Mouse (Mus musculus) heart, embryonic 16.5 days (tissue): ENCODE measurements around the gene 1700025F22Rik. TPM values are rescaled to one million over a fixed set of nuclear protein-coding genes. Genes with fewer than 3 reads are reported as not detected.
"Not testable (repeated sequence)": the region's sequence is repeated elsewhere in the genome, so short reads cannot be mapped to it uniquely, and the experiment has no call there.

ENCODE experiments used
- ATAC-seq: fragments of 200-750 bp; cut with Nextera tagmentation; replicated peaks from 2 replicates; pipeline ENCODE4 v1.8.0; 2017; ENCODE audit warnings: moderate number of reproducible peaks; ENCODE audit not compliant: insufficient read depth, low FRiP score; ENCODE audit errors: extremely low read depth
- H3K27ac ChIP-seq: fragments of 300-500 bp; sonication (generic); 2 replicates; pipeline ENCODE4 v1.5.1; 2014; ENCODE audit warnings: mild to moderate bottlenecking, low read length, control low read depth, moderate library complexity
- H3K27me3 ChIP-seq: fragments of 300-500 bp; sonication (generic); 2 replicates; pipeline ENCODE4 v1.6.1; 2014; ENCODE audit warnings: low read length, mixed read lengths; ENCODE audit not compliant: control insufficient read depth, insufficient read depth
- H3K36me3 ChIP-seq: fragments of 300-500 bp; sonication (generic); 2 replicates; pipeline ENCODE4 v1.6.1; 2014; ENCODE audit not compliant: control insufficient read depth, insufficient read depth
- H3K4me1 ChIP-seq: fragments of 300-500 bp; sonication (generic); 2 replicates; pipeline ENCODE4 v1.6.1; 2014; ENCODE audit warnings: low read length, mixed read lengths; ENCODE audit not compliant: control insufficient read depth, insufficient read depth
- H3K4me2 ChIP-seq: fragments of 300-500 bp; sonication (generic); 2 replicates; pipeline ENCODE4 v1.6.1; 2014; ENCODE audit warnings: low read depth, mild to moderate bottlenecking, control low read depth, low read length
- H3K4me3 ChIP-seq: fragments of 300-500 bp; sonication (generic); 2 replicates; pipeline ENCODE4 v1.5.1; 2014; ENCODE audit warnings: mild to moderate bottlenecking, control low read depth, low read length
- H3K9ac ChIP-seq: fragments of 300-500 bp; sonication (generic); 2 replicates; pipeline ENCODE4 v1.6.1; 2014; ENCODE audit warnings: low read length, control low read depth
- H3K9me3 ChIP-seq: fragments of 300-500 bp; sonication (generic); replicated peaks from 2 replicates; pipeline ENCODE4 v1.6.1; 2016; ENCODE audit warnings: low read length; ENCODE audit not compliant: control insufficient read depth
- WGBS: fragments of 180-500 bp; shearing (Covaris S2); extraction: QIAGEN DNeasy Blood & Tissue Kit; methylation state at CpG from one replicate; pipeline ENCODE4 v1.1.7; 2014; 5-methylcytosine and 5-hydroxymethylcytosine counted together
- polyA plus RNA-seq: library from polyadenylated mRNA; unstranded; fragments of >200 nt; fragmentation: Nextera tagmentation; extraction: Ambion mirVana; gene quantifications from 2 replicates; pipeline ENCODE4 v1.2.1, GENCODE M21; 2015

1700025F22Rik gene
- polyA plus RNA-seq, 1 experiment from 2014 or later, result not detected

DNA sequence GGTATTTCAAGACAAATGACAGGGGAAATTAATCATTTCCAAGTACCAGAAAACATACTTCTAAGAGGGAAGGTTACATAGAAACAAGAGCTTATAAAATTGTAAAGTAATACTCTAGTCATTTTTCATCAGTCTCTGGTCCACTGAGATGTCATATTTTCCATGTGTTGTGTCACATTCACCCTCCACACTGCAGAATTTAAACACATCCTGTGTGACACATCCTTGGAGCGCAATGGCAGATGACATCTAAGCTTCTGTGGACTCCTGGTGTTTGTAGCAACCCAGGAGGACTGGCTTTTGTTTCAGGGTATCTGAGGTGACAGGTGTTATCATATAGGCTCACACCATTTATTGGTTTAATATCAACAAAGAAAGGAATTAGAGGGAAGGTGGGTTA, 35.4 kb downstream of the 1700025F22Rik start:
- no peaks in the 10 kb centered on the region for H3K27me3 ChIP-seq
- no peak for ATAC-seq
- no peaks in the 10 kb centered on the region for H3K9me3 ChIP-seq
- no peak overlapping the region for H3K9ac ChIP-seq
- no peaks in the 10 kb centered on the region for H3K36me3 ChIP-seq
- 86% methylated on average over 1 of the region's 1 CpGs for WGBS
- H3K27ac ChIP-seq, result no peak overlapping the region
- no peak overlapping the region for H3K4me2 ChIP-seq
- H3K4me1 ChIP-seq, result no peaks in the 10 kb centered on the region
- no peak overlapping the region for H3K4me3 ChIP-seq

GRCm38 (mm10) chr19:11121016-11121420, 44.1 kb downstream of the 1700025F22Rik start:
- peak overlapping the region; percentile 51 for H3K4me3 ChIP-seq
- H3K27ac ChIP-seq, result not testable (repeated sequence)
- 1% methylated on average over 13 of the region's 38 CpGs for WGBS

GRCm38 (mm10) chr19:11119338-11119737, 45.8 kb downstream of the 1700025F22Rik start:
- Histone ChIP-seq H3K27ac (no peak overlapping the region), H3K4me1 (no peaks in the 10 kb centered on the region), H3K27me3 (no peaks in the 10 kb centered on the region), H3K36me3 (no peaks in the 10 kb centered on the region), H3K4me3 (no peak overlapping the region), H3K4me2 (no peak overlapping the region), H3K9me3 (no peaks in the 10 kb centered on the region), H3K9ac (no peak overlapping the region)
- 79% methylated on average over 2 of the region's 2 CpGs for WGBS
- ATAC-seq, result no peak

More at GRCm38 (mm10) chr19:11121016-11121420, 44.1 kb downstream of the 1700025F22Rik start:
- Histone ChIP-seq H3K4me2 (peak overlapping the region; percentile 61), H3K9ac (peak overlapping the region; percentile 70)
- ATAC-seq, result peak; percentile 97
- not testable (repeated sequence) for H3K36me3 ChIP-seq, H3K9me3 ChIP-seq, H3K27me3 ChIP-seq, H3K4me1 ChIP-seq

DNA sequence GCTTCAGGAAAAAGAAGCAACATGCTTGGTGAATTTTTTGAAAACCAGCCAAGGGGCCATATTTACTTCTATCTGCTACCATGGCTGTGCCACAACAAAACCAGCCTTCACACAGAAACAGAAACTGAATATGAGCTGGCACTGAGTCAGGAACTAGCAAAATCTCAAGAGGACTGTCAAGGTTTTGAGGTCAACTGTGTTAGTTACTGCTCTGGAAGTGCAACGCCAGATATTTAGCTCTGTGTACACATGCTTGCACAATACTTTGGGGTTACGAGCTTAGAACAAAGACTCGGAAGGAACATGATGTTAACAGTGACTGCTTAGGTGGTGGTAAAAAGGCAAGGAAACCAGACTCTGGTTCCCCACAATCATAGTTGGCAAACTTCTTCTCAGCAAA, 57.4 kb downstream of the 1700025F22Rik start:
- 68% methylated on average over 3 of the region's 3 CpGs for WGBS
- Histone ChIP-seq H3K4me1 (no peaks in the 10 kb centered on the region), H3K4me3 (no peak overlapping the region), H3K27ac (no peak overlapping the region), H3K4me2 (no peak overlapping the region), H3K9ac (no peak overlapping the region), H3K9me3 (no peaks in the 10 kb centered on the region; the same call in 1 of the 2 replicates), H3K27me3 (no peaks in the 10 kb centered on the region), H3K36me3 (no peaks in the 10 kb centered on the region)
- no peak for ATAC-seq

DNA sequence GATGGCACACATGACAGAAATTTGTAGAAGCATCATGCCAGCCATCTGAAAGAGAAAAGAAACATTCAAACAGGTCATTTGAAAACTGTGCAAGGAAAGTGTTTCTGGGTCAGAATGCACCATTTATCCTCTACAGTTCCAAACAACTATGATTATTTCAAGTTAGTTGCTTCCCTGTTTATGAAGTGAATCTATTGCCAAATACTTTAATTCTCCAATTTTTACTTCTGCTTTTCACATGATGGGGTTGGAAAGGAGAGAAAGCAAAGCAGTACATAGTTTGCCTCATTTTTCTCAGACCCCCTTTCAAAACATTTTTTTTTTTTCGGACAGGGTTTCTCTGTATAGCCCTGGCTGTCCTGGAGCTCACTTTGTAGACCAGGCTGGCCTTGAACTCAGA, 63.2 kb downstream of the 1700025F22Rik start:
- WGBS, result 59% methylated on average over 1 of the region's 1 CpGs
- no peak for ATAC-seq
- Histone ChIP-seq H3K27ac (no peak overlapping the region), H3K9ac (no peak overlapping the region), H3K9me3 (no peaks in the 10 kb centered on the region), H3K4me1 (no peaks in the 10 kb centered on the region), H3K4me3 (no peak overlapping the region), H3K27me3 (no peaks in the 10 kb centered on the region), H3K4me2 (no peak overlapping the region), H3K36me3 (no peaks in the 10 kb centered on the region)

DNA sequence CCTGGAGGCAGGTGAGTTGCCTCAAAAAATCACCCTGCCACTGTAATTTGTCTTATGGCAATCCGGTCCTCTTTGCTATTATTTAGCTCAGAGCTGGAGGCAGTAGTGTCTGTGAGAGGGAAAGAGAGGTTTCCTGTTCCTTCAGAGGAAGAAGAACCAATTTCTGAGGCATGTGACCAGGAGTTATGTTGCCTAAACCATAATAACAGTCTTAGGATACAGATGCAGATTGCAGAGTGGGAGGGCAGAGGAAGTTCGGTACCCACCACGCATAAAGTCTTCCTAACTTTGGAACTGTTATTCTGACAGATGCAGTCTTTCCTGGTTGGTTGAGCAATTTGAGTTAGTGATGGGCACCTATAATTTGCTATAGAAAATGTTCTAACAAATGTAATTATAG, 66.7 kb downstream of the 1700025F22Rik start:
- H3K4me2 ChIP-seq, result no peak overlapping the region
- no peaks in the 10 kb centered on the region for H3K4me1 ChIP-seq
- H3K9ac ChIP-seq, result no peak overlapping the region
- WGBS, result 76% methylated on average over 3 of the region's 3 CpGs
- no peaks in the 10 kb centered on the region for H3K36me3 ChIP-seq
- H3K4me3 ChIP-seq, result no peak overlapping the region
- H3K27me3 ChIP-seq, result peaks cover 2% of the 10 kb centered on the region; the same call in 1 of the 2 replicates
- no peaks in the 10 kb centered on the region for H3K9me3 ChIP-seq
- ATAC-seq, result no peak
- no peak overlapping the region for H3K27ac ChIP-seq

GRCm38 (mm10) chr19:11092131-11092530, 73.0 kb downstream of the 1700025F22Rik start:
- WGBS, result 2% methylated on average over 50 of the region's 50 CpGs
- not testable (repeated sequence) for ATAC-seq, H3K9ac ChIP-seq

More at GRCm38 (mm10) chr19:11092131-11092530, 73.0 kb downstream of the 1700025F22Rik start:
- Histone ChIP-seq H3K4me2 (peak overlapping the region; percentile 67), H3K4me3 (peak overlapping the region; percentile 41)
- H3K36me3 ChIP-seq, H3K4me1 ChIP-seq, H3K9me3 ChIP-seq, H3K27me3 ChIP-seq, H3K27ac ChIP-seq: not testable (repeated sequence)

Other genes with a start within 250 kb of the 1700025F22Rik start
- gene Zp1, start 244.7 kb downstream of the 1700025F22Rik start, polyA plus RNA-seq, result 0.14 TPM in 1 of 2 replicates, not detected in the other
- 0.11 and 0.24 TPM in 2 replicates for gene Ptgdr2, start 228.2 kb downstream of the 1700025F22Rik start, polyA plus RNA-seq
- gene Ccdc86, start 216.1 kb downstream of the 1700025F22Rik start, polyA plus RNA-seq, result 17.7 and 18.2 TPM in 2 replicates
- gene Ms4a10, start 190.7 kb downstream of the 1700025F22Rik start, polyA plus RNA-seq, result not detected in 2 replicates
- gene Ms4a15, start 172.1 kb downstream of the 1700025F22Rik start, polyA plus RNA-seq, result not detected in 2 replicates
- not detected in 2 replicates for gene Ms4a18, start 147.3 kb downstream of the 1700025F22Rik start, polyA plus RNA-seq
- gene Ms4a8a, start 84.2 kb downstream of the 1700025F22Rik start, polyA plus RNA-seq, result 0.22 and 0.30 TPM in 2 replicates
- not detected in 2 replicates for gene 1700017D01Rik, start 34.4 kb downstream of the 1700025F22Rik start, polyA plus RNA-seq
- gene Ms4a13, start 31.4 kb upstream of the 1700025F22Rik start, polyA plus RNA-seq, result not detected in 2 replicates
- not detected in 2 replicates for gene Ms4a12, start 67.1 kb upstream of the 1700025F22Rik start, polyA plus RNA-seq
- not detected in 2 replicates for gene Ms4a1, start 100.9 kb upstream of the 1700025F22Rik start, polyA plus RNA-seq
- not detected in 2 replicates for gene Ms4a5, start 118.6 kb upstream of the 1700025F22Rik start, polyA plus RNA-seq
- gene Ms4a14, start 149.1 kb upstream of the 1700025F22Rik start, polyA plus RNA-seq, result 0.12 TPM in 1 of 2 replicates, not detected in the other
- gene Ms4a7, start 170.8 kb upstream of the 1700025F22Rik start, polyA plus RNA-seq, result 3.2 and 3.6 TPM in 2 replicates
- gene Ms4a4a, start 210.2 kb upstream of the 1700025F22Rik start, polyA plus RNA-seq, result 4.9 and 6.2 TPM in 2 replicates
- 0.55 and 1.1 TPM in 2 replicates for gene Ms4a4c, start 239.4 kb upstream of the 1700025F22Rik start, polyA plus RNA-seq